Mouse (Mus musculus) CH12.LX (cell line): ENCODE data around the gene Cbl. TPM values are rescaled to one million over a fixed set of nuclear protein-coding genes. Genes with fewer than 3 reads are reported as not detected.
A peak's percentile ranks its signal among the peaks of the same experiment; 100 is the strongest.

Experiments used
- DNase-seq: peaks from one replicate; pipeline ENCODE4 v3.0.0-alpha.2; 2013; ENCODE audit errors: extremely low read depth
- H3K27ac ChIP-seq: 2 replicates; pipeline ENCODE4 v1.5.1; 2012; ENCODE audit warnings: low read depth, mild to moderate bottlenecking, control low read depth, moderate library complexity; ENCODE audit not compliant: insufficient read depth
- H3K27me3 ChIP-seq: replicated peaks from 2 replicates; pipeline ENCODE3; 2012; ENCODE audit warnings: inconsistent platforms
- H3K36me3 ChIP-seq, 2 experiments: replicated peaks in 1 of 2; 2 replicates each; pipeline versions ENCODE3 to v1.6.1; 2012; ENCODE audit warnings: inconsistent platforms in 1 of 2, low read length in 1 of 2, mild to moderate bottlenecking in 1 of 2, mixed read lengths in 1 of 2, moderate library complexity in 1 of 2; ENCODE audit not compliant: control insufficient read depth in 1 of 2, insufficient read depth in 1 of 2
- H3K4me1 ChIP-seq, 2 experiments: 2 replicates each; pipeline ENCODE4 v1.6.1; 2012; ENCODE audit warnings: inconsistent platforms in 1 of 2, moderate library complexity in 1 of 2; ENCODE audit not compliant: insufficient read depth in 2 of 2, control insufficient read depth in 1 of 2
- H3K4me2 ChIP-seq: 2 replicates; pipeline ENCODE4 v1.6.1; 2012; ENCODE audit warnings: low read depth, mild to moderate bottlenecking, control low read depth; ENCODE audit not compliant: poor library complexity, insufficient read depth, severe bottlenecking
- H3K4me3 ChIP-seq, 3 experiments: fragments of 150-350 bp in 1 of 3; sonication (generic) in 1 of 3; replicated peaks in 1 of 3; 2 replicates each; pipeline versions ENCODE3 to v1.5.1; 2011 to 2012; ENCODE audit warnings: low read depth in 2 of 3, low read length in 2 of 3, mild to moderate bottlenecking in 2 of 3, moderate library complexity in 2 of 3, control low read depth in 1 of 3, improper control_type of control experiment in 1 of 3, inconsistent platforms in 1 of 3, mixed read lengths in 1 of 3; ENCODE audit not compliant: poor library complexity in 1 of 3
- H3K79me2 ChIP-seq: replicated peaks from 2 replicates; pipeline ENCODE4 v1.6.1; 2012; ENCODE audit warnings: mild to moderate bottlenecking, moderate library complexity; ENCODE audit not compliant: control insufficient read depth, poor library complexity, insufficient read depth, severe bottlenecking; ENCODE audit errors: extremely low read depth
- H3K9ac ChIP-seq: 2 replicates; pipeline ENCODE4 v1.6.1; 2012; ENCODE audit warnings: low read depth, mild to moderate bottlenecking, control low read depth, moderate library complexity; ENCODE audit not compliant: insufficient read depth
- H3K9me3 ChIP-seq: replicated peaks from 2 replicates; pipeline ENCODE3; 2012; ENCODE audit warnings: low read length, inconsistent platforms, mixed read lengths
- BHLHE40 ChIP-seq: IDR thresholded peaks from 2 replicates; pipeline ENCODE4 v1.6.1; 2011; ENCODE audit warnings: mild to moderate bottlenecking, low read depth, low read length, improper control_type of control experiment
- CHD1 ChIP-seq: IDR thresholded peaks from 2 replicates; pipeline ENCODE4 v1.6.1; 2012; ENCODE audit warnings: low read depth, low read length, improper control_type of control experiment, inconsistent platforms
- CHD2 ChIP-seq: IDR thresholded peaks from 2 replicates; pipeline ENCODE4 v1.6.1; 2011; ENCODE audit warnings: low read length, improper control_type of control experiment
- CTCF ChIP-seq, 2 experiments: IDR thresholded peaks in 1 of 2; conservative IDR thresholded peaks in 1 of 2; 2 replicates each; pipeline ENCODE4 v1.5.1; 2011 to 2012; ENCODE audit warnings: low read depth in 2 of 2, low read length in 2 of 2, improper control_type of control experiment in 1 of 2, inconsistent platforms in 1 of 2, mild to moderate bottlenecking in 1 of 2, moderate library complexity in 1 of 2
- E2F4 ChIP-seq: IDR thresholded peaks from 2 replicates; pipeline ENCODE4 v1.6.1; 2011; ENCODE audit warnings: low read depth, low read length, improper control_type of control experiment; ENCODE audit not compliant: insufficient replicate concordance
- ELF1 ChIP-seq: IDR thresholded peaks from 2 replicates; pipeline ENCODE4 v1.6.1; 2014; ENCODE audit warnings: low read depth, mild to moderate bottlenecking, inconsistent platforms, low read length, improper control_type of control experiment
- EP300 ChIP-seq: IDR thresholded peaks from 2 replicates; pipeline ENCODE4 v1.6.1; 2011; ENCODE audit warnings: low read length, improper control_type of control experiment
- ETS1 ChIP-seq: conservative IDR thresholded peaks from 2 replicates; pipeline ENCODE4 v1.6.1; 2012; ENCODE audit warnings: low read depth, mild to moderate bottlenecking, inconsistent platforms, low read length, improper control_type of control experiment, moderate library complexity
- GABPA ChIP-seq: IDR thresholded peaks from 2 replicates; pipeline ENCODE4 v1.6.1; 2012; ENCODE audit warnings: low read depth, low read length, improper control_type of control experiment, inconsistent platforms; ENCODE audit not compliant: insufficient replicate concordance
- HCFC1 ChIP-seq: IDR thresholded peaks from 2 replicates; pipeline ENCODE4 v1.6.1; 2012; ENCODE audit warnings: low read depth, mild to moderate bottlenecking, inconsistent platforms, low read length, improper control_type of control experiment
- IRF4 ChIP-seq: IDR thresholded peaks from 2 replicates; pipeline ENCODE4 v1.6.1; 2014; ENCODE audit warnings: low read depth, mild to moderate bottlenecking, inconsistent platforms, low read length, improper control_type of control experiment
- JUN ChIP-seq: IDR thresholded peaks from 2 replicates; pipeline ENCODE4 v1.6.1; 2011; ENCODE audit warnings: low read depth, mild to moderate bottlenecking, low read length, improper control_type of control experiment, moderate library complexity; ENCODE audit not compliant: insufficient read depth
- JUND ChIP-seq: conservative IDR thresholded peaks from 2 replicates; pipeline ENCODE4 v1.6.1; 2011; ENCODE audit warnings: low read depth, low read length, improper control_type of control experiment
- KAT2A ChIP-seq: IDR thresholded peaks from 2 replicates; pipeline ENCODE4 v1.6.1; 2012; ENCODE audit warnings: low read length, improper control_type of control experiment, inconsistent platforms; ENCODE audit not compliant: insufficient replicate concordance
- MAFK ChIP-seq: IDR thresholded peaks from 2 replicates; pipeline ENCODE4 v1.6.1; 2011; ENCODE audit warnings: low read length, improper control_type of control experiment; ENCODE audit not compliant: insufficient replicate concordance
- MAZ ChIP-seq: IDR thresholded peaks from 2 replicates; pipeline ENCODE4 v1.6.1; 2012; ENCODE audit warnings: low read depth, mild to moderate bottlenecking, inconsistent platforms, low read length, improper control_type of control experiment, moderate library complexity
- MEF2A ChIP-seq: IDR thresholded peaks from 2 replicates; pipeline ENCODE4 v1.6.1; 2014; ENCODE audit warnings: low read depth, mild to moderate bottlenecking, inconsistent platforms, low read length, improper control_type of control experiment, borderline replicate concordance
- MXI1 ChIP-seq: IDR thresholded peaks from 2 replicates; pipeline ENCODE4 v1.6.1; 2011; ENCODE audit warnings: mild to moderate bottlenecking, low read depth, low read length, improper control_type of control experiment
- MYC ChIP-seq: IDR thresholded peaks from 2 replicates; pipeline ENCODE4 v1.6.1; 2011; ENCODE audit warnings: low read depth, mild to moderate bottlenecking, improper control_type of control experiment, low read length
- NELFE ChIP-seq: IDR thresholded peaks from 2 replicates; pipeline ENCODE4 v1.6.1; 2011; ENCODE audit warnings: low read depth, low read length, improper control_type of control experiment
- NRF1 ChIP-seq: IDR thresholded peaks from 2 replicates; pipeline ENCODE4 v1.6.1; 2014; ENCODE audit warnings: low read depth, mild to moderate bottlenecking, inconsistent platforms, low read length, improper control_type of control experiment, moderate library complexity
- PAX5 ChIP-seq: IDR thresholded peaks from 2 replicates; pipeline ENCODE4 v1.6.1; 2012; ENCODE audit warnings: low read length, inconsistent platforms, mixed read lengths
- POLR2A ChIP-seq: IDR thresholded peaks from 2 replicates; pipeline ENCODE4 v1.6.1; 2011; ENCODE audit warnings: low read depth, mild to moderate bottlenecking, improper control_type of control experiment, low read length
- POLR2AphosphoS2 ChIP-seq: IDR thresholded peaks from 2 replicates; pipeline ENCODE4 v1.6.1; 2011; ENCODE audit warnings: low read depth, low read length, improper control_type of control experiment
- RAD21 ChIP-seq: IDR thresholded peaks from 2 replicates; pipeline ENCODE4 v1.6.1; 2011; ENCODE audit warnings: low read depth, mild to moderate bottlenecking, low read length, improper control_type of control experiment, moderate library complexity
- RCOR1 ChIP-seq: conservative IDR thresholded peaks from 2 replicates; pipeline ENCODE4 v1.6.1; 2012; ENCODE audit warnings: low read depth, mild to moderate bottlenecking, inconsistent platforms, low read length, improper control_type of control experiment
- SIN3A ChIP-seq: IDR thresholded peaks from 2 replicates; pipeline ENCODE4 v1.6.1; 2012; ENCODE audit warnings: low read length, improper control_type of control experiment, inconsistent platforms
- SMC3 ChIP-seq: IDR thresholded peaks from 2 replicates; pipeline ENCODE4 v1.6.1; 2011; ENCODE audit warnings: low read depth, low read length, improper control_type of control experiment
- TBP ChIP-seq: conservative IDR thresholded peaks from 2 replicates; pipeline ENCODE4 v1.6.1; 2011; ENCODE audit warnings: low read depth, low read length, improper control_type of control experiment
- TCF12 ChIP-seq: IDR thresholded peaks from 2 replicates; pipeline ENCODE4 v1.6.1; 2014; ENCODE audit warnings: low read depth, mild to moderate bottlenecking, inconsistent platforms, low read length, improper control_type of control experiment
- UBTF ChIP-seq: IDR thresholded peaks from 2 replicates; pipeline ENCODE4 v1.6.1; 2012; ENCODE audit warnings: low read depth, mild to moderate bottlenecking, inconsistent platforms, low read length, improper control_type of control experiment, moderate library complexity
- USF1 ChIP-seq: IDR thresholded peaks from 2 replicates; pipeline ENCODE4 v1.6.1; 2014; ENCODE audit warnings: low read depth, mild to moderate bottlenecking, inconsistent platforms, low read length, improper control_type of control experiment
- ZKSCAN1 ChIP-seq: IDR thresholded peaks from 2 replicates; pipeline ENCODE4 v1.6.1; 2012; ENCODE audit warnings: low read depth, inconsistent platforms, low read length, improper control_type of control experiment, borderline replicate concordance
- ZMIZ1 ChIP-seq: IDR thresholded peaks from 2 replicates; pipeline ENCODE4 v1.6.1; 2012; ENCODE audit warnings: low read depth, mild to moderate bottlenecking, inconsistent platforms, low read length, improper control_type of control experiment
- ZNF384 ChIP-seq: IDR thresholded peaks from 2 replicates; pipeline ENCODE4 v1.6.1; 2012; ENCODE audit warnings: low read depth, low read length, improper control_type of control experiment, inconsistent platforms
- dilution Hi-C: fragments of 300-500 bp; cut with MboI; formaldehyde crosslinking; loops from 2 replicates; pipeline ENCODE4 v1.14.3; 2020; ENCODE audit warnings: low sequenced_read_pairs; ENCODE audit not compliant: extremely low pct_unique_long_range_greater_than_20kb, extremely low pct_ligation_motif_present
- in situ Hi-C: fragments of 300-500 bp; cut with MboI; formaldehyde crosslinking; loops from 3 replicates; pipeline ENCODE4 v1.14.3; 2019; ENCODE audit warnings: low sequenced_read_pairs, low pct_ligation_motif_present, low pct_unique_long_range_greater_than_20kb, mixed read lengths
- polyA plus RNA-seq: library from polyadenylated mRNA; unstranded; fragments of >175 nt; gene quantifications from 2 replicates; pipeline ENCODE4 v1.2.1, GENCODE M21; 2012; ENCODE audit warnings: low read depth; ENCODE audit not compliant: insufficient read length
- total RNA-seq, 2 experiments: library from RNA; depleted of rRNA; stranded (reverse); fragments of 300-350 nt in 1 of 2; fragments of >200 nt in 1 of 2; gene quantifications; 2 replicates each; pipeline ENCODE4 v1.2.3; 2012 to 2014

The Cbl gene
- total RNA-seq (2012; rRNA removed) (11.9 and 13.4 TPM in 2 replicates), total RNA-seq (2014; rRNA removed) (6.5 and 8.3 TPM in 2 replicates), polyA plus RNA-seq (27.1 and 39.0 TPM in 2 replicates)

GRCm38 (mm10) chr9:44233802-44234478, at the start of gene Cbl:
Gene Cbl, minus strand, starts transcription at chr9:44234049.
- peak; percentile 98 for DNase-seq
- H3K4me1 ChIP-seq: peaks cover 15 to 62% of the 10 kb centered on the region in 2 experiments; a peak in 3 of 4 replicates
- no peaks in the 10 kb centered on the region for H3K9me3 ChIP-seq
- dilution Hi-C loops: no loop called here
- H3K4me2 ChIP-seq: peak within 1 kb of the TSS; percentile 94
- in situ Hi-C loops: loop anchor here (10.0 kb wide), 1 partner anchor 49 kb away; no protein-coding TSS in a partner anchor
- H3K9ac ChIP-seq: peak within 1 kb of the TSS; percentile 86
- H3K27me3 ChIP-seq: no peaks in the 10 kb centered on the region
- peaks cover 45% of the 10 kb centered on the region for H3K79me2 ChIP-seq
- TF ChIP-seq JUND (no peak; the same call in 1 of the 2 replicates), ZNF384 (0 out of 2 replicates have a peak, but pooled peaks have one; percentile 24), KAT2A (0 out of 2 replicates have a peak, but pooled peaks have one; percentile 34), NRF1 (peak; percentile 87), TCF12 (peak; percentile 63), UBTF (peak; percentile 75; the same call in 1 of the 2 replicates), JUN (no peak), MEF2A (peak; percentile 51), CHD1 (no peak), BHLHE40 (peak; percentile 88), ELF1 (peak; percentile 77), RCOR1 (no peak), TBP (peak; percentile 83; the same call in 1 of the 2 replicates), POLR2A (peak; percentile 85), POLR2AphosphoS2 (peak; percentile 82; the same call in 1 of the 2 replicates), ZKSCAN1 (no peak), GABPA (no peak), HCFC1 (peak; percentile 86), SMC3 (peak; percentile 67), SIN3A (peak; percentile 64; the same call in 1 of the 2 replicates), CTCF (conservative IDR thresholded peaks at IDR 0.05 in 1 of 2, IDR thresholded peaks at IDR 0.05 in 1 of 2; ENCODE audit: low read depth in 2 of 2, low read length in 2 of 2) (peak; percentile 49 to 84), USF1 (no peak), IRF4 (peak; percentile 42; the same call in 1 of the 2 replicates), RAD21 (peak; percentile 28), EP300 (no peak; the same call in 1 of the 2 replicates), MYC (peak; percentile 65; the same call in 1 of the 2 replicates), MXI1 (no peak; the same call in 1 of the 2 replicates), ETS1 (no peak; the same call in 1 of the 2 replicates), NELFE (peak; percentile 88), MAZ (peak; percentile 95), PAX5 (no peak), CHD2 (no peak), E2F4 (peak; percentile 73; the same call in 1 of the 2 replicates), MAFK (no peak), ZMIZ1 (no peak; the same call in 1 of the 2 replicates)
- H3K36me3 ChIP-seq: peaks cover 2 to 12% of the 10 kb centered on the region in 2 experiments
- peak within 1 kb of the TSS; percentile 84 for H3K27ac ChIP-seq
- H3K4me3 ChIP-seq: peak within 1 kb of the TSS; percentile 85 to 100 (median 92)
